Mouse (Mus musculus) CH12.LX (cell line): ENCODE results near the gene Pigf.

Experiments used
- POLR2A ChIP-seq: IDR thresholded peaks from 2 replicates; pipeline ENCODE4 v1.6.1; 2011; ENCODE audit warnings: low read depth, mild to moderate bottlenecking, improper control_type of control experiment, low read length
- USF1 ChIP-seq: IDR thresholded peaks from 2 replicates; pipeline ENCODE4 v1.6.1; 2014; ENCODE audit warnings: low read depth, mild to moderate bottlenecking, inconsistent platforms, low read length, improper control_type of control experiment

DNA sequence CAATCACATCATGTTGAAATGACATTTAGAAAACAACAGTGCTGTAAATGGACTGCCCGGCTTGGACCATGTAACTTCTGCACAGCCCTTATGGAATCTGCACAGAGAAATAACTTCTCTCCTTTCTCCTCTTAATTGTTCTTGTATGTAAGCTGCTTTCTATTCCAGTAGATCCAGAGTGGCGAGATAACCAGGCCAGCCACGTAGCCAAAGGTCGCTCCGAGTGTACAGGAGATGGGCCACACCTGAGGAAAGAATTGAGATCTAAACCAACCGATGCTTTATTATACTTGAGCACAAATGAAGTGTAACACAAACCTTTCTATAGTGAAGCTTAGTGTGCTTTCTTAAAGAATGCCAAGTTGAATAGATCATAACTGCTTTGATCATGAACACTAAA lies 27.9 kb downstream of the Pigf start:
- no peak for TF ChIP-seq USF1
- no peak for TF ChIP-seq POLR2A
